Mouse (Mus musculus) lung, embryonic 14.5 days (tissue): ENCODE results near the gene Hspa12a. TPM values are rescaled to one million over a fixed set of nuclear protein-coding genes. Genes with fewer than 3 reads are reported as not detected.
A peak's percentile ranks its signal among the peaks of the same experiment; 100 is the strongest.

Experiments used
- ATAC-seq: fragments of 200-750 bp; cut with Nextera tagmentation; 2 replicates; pipeline ENCODE4 v1.8.0; 2017; ENCODE audit warnings: mild to moderate bottlenecking, moderate TSS enrichment, moderate library complexity; ENCODE audit not compliant: insufficient read depth
- DNase-seq: peaks from one replicate; pipeline ENCODE4 v3.0.0-alpha.2; 2015
- H3K27ac ChIP-seq: fragments of 300-500 bp; sonication (generic); 2 replicates; pipeline ENCODE4 v1.5.1; 2014; ENCODE audit warnings: low read depth, mild to moderate bottlenecking, moderate library complexity
- H3K27me3 ChIP-seq: fragments of 300-500 bp; sonication (generic); 2 replicates; pipeline ENCODE4 v1.6.1; 2014; ENCODE audit warnings: low read length, control low read depth; ENCODE audit not compliant: insufficient read depth
- H3K36me3 ChIP-seq: fragments of 300-500 bp; sonication (generic); 2 replicates; pipeline ENCODE4 v1.6.1; 2014; ENCODE audit warnings: control low read depth; ENCODE audit not compliant: insufficient read depth
- H3K4me1 ChIP-seq: fragments of 300-500 bp; sonication (generic); 2 replicates; pipeline ENCODE4 v1.6.1; 2014; ENCODE audit warnings: antibody characterized with exemption, control low read depth; ENCODE audit not compliant: insufficient read depth
- H3K4me2 ChIP-seq: fragments of 300-500 bp; sonication (generic); 2 replicates; pipeline ENCODE4 v1.6.1; 2014; ENCODE audit warnings: mild to moderate bottlenecking
- H3K4me3 ChIP-seq: fragments of 300-500 bp; sonication (generic); 2 replicates; pipeline ENCODE4 v1.5.1; 2014; ENCODE audit warnings: low read depth, low read length
- H3K9ac ChIP-seq: fragments of 300-500 bp; sonication (generic); 2 replicates; pipeline ENCODE4 v1.6.1; 2014
- H3K9me3 ChIP-seq: fragments of 300-500 bp; sonication (generic); 2 replicates; pipeline ENCODE4 v1.6.1; 2016; ENCODE audit warnings: low read depth, low read length, control low read depth
- CTCF ChIP-seq: IDR thresholded peaks from 2 replicates; pipeline ENCODE4 v1.5.1; 2016; ENCODE audit warnings: antibody characterized with exemption, low read depth
- WGBS: fragments of 180-500 bp; shearing (Covaris S2); extraction: QIAGEN DNeasy Blood & Tissue Kit; methylation state at CpG from one replicate; pipeline ENCODE4 v1.1.7; 2014; 5-methylcytosine and 5-hydroxymethylcytosine counted together
- polyA plus RNA-seq: library from polyadenylated mRNA; unstranded; fragments of >200 nt; fragmentation: Nextera tagmentation; extraction: Ambion mirVana; gene quantifications from 2 replicates; pipeline ENCODE4 v1.2.1, GENCODE M21; 2014

The Hspa12a gene
- polyA plus RNA-seq, 1 experiment from 2014 or later, result 3.9 TPM

DNA sequence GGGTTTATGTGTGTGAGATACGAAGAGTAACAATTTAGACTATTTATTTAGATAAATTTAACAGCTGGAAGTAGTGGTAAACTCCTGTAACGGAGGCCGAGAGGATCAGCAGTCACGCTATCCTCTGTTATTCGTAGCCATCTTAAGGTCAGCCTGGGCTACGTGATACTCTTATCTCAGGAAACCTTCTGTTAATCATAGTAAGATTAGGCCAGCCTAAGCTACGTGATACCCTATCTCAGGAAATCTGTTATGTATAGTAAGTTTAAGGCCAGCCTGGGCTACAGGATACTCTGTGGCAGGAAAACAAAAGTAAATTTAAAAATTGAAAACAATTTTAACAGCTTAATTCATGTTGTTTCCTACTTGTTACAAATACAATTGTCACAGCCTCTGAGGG, 2.5 kb upstream of the Hspa12a start:
- no peaks in the 10 kb centered on the region for H3K9me3 ChIP-seq
- WGBS, result 76% methylated on average over 7 of the region's 7 CpGs
- H3K27me3 ChIP-seq, result no peaks in the 10 kb centered on the region
- H3K4me1 ChIP-seq, result peaks cover 7% of the 10 kb centered on the region; the same call in 1 of the 2 replicates
- no peak overlapping the region for H3K4me2 ChIP-seq
- H3K9ac ChIP-seq, result no peak overlapping the region
- ATAC-seq, result no peak
- DNase-seq, result no peak
- no peak overlapping the region for H3K4me3 ChIP-seq
- no peak overlapping the region for H3K27ac ChIP-seq
- no peak for TF ChIP-seq CTCF
- H3K36me3 ChIP-seq, result no peaks in the 10 kb centered on the region

DNA sequence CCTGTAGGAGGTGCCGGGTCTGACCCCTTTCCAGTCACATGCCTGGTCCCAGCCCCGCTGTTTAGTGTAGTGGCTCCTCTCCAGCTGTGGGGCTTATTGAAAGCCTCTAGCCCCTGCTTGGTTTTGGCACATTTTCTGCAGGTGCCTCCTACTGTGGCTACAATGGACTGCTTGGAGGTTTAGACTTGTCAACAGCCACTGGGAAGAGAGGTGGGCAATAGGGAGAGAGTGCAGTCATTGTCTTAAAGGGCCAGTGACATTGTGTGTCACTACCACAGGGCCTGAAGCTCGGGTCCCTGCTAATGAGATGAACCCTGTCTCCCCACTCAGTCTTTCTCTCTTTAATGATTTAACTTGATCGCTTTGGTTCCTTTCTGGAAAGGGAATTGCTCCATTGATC, 10.4 kb downstream of the Hspa12a start:
- Histone ChIP-seq H3K27ac (no peak overlapping the region), H3K4me1 (no peaks in the 10 kb centered on the region), H3K9ac (no peak overlapping the region), H3K9me3 (no peaks in the 10 kb centered on the region), H3K4me3 (no peak overlapping the region), H3K36me3 (no peaks in the 10 kb centered on the region), H3K27me3 (peaks cover 23% of the 10 kb centered on the region), H3K4me2 (no peak overlapping the region)
- ATAC-seq, result no peak
- 21% methylated on average over 4 of the region's 4 CpGs for WGBS
- DNase-seq, result no peak
- TF ChIP-seq CTCF, result no peak

DNA sequence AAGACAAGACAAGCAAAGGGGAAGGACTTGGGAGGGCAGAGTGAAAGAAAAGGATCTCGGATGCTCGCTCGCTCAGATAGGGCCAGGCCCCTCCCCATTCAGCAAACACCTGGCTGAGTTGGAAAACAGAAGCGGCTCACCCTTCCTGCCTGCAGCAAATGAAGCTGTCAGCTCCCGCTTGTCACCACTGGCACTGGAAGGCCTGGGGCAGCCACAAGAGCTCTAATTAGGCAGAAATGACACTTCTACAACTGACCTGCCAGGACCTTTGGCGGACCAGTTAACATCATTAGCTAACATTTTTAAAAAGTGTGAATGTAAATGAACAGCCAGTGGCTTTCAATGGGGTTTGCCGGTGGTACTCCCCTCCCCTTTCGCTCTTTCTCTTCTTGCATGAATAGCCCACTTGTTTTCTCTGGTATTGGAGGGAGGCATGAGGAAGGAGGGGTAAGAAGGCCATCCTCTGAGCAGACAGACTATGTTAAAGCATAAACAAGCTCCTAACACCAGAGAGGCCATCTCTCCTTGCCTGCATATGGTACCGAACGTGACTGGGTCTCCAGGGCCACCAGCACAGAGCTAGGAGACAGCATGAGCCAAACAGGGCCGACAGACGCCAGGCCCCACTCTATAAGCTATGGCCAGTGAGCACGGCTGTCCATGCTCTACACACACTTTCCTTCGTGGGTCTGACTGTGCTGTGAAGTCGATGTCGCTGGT, 12.2 kb downstream of the Hspa12a start:
- Histone ChIP-seq H3K27me3 (peaks cover 23% of the 10 kb centered on the region), H3K27ac (no peak overlapping the region), H3K9me3 (no peaks in the 10 kb centered on the region), H3K4me2 (no peak overlapping the region), H3K9ac (no peak overlapping the region), H3K4me3 (no peak overlapping the region), H3K4me1 (no peaks in the 10 kb centered on the region), H3K36me3 (no peaks in the 10 kb centered on the region)
- TF ChIP-seq CTCF, result no peak
- 34% methylated on average over 16 of the region's 16 CpGs for WGBS
- no peak for ATAC-seq
- DNase-seq, result no peak

DNA sequence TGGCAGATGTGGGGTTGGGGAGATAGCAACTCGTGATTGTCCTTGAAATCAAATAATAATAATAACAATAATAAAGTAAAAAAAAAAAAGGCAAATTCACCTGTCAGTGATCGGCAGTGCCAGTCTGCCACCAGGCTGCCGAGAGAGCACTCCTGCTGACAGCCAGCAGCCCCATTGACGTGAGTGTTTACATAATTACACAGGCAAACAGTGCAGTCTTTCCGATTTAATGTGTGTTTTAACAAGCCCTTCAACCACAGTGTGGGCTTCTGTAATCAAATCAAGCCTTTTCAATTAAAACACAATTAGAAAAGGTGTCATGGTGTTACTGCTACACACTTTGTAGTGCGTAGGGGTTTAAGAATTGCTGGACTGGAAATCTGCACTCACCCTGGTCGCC, 24.3 kb downstream of the Hspa12a start:
- Histone ChIP-seq H3K27me3 (peaks cover 6% of the 10 kb centered on the region; the same call in 1 of the 2 replicates), H3K9ac (no peak overlapping the region), H3K9me3 (no peaks in the 10 kb centered on the region), H3K27ac (no peak overlapping the region), H3K4me2 (peak overlapping the region; percentile 53), H3K4me3 (peak overlapping the region; percentile 16; the same call in 1 of the 2 replicates), H3K36me3 (no peaks in the 10 kb centered on the region), H3K4me1 (no peaks in the 10 kb centered on the region)
- ATAC-seq, result no peak
- TF ChIP-seq CTCF, result no peak
- DNase-seq, result no peak
- 10% methylated on average over 7 of the region's 7 CpGs for WGBS

DNA sequence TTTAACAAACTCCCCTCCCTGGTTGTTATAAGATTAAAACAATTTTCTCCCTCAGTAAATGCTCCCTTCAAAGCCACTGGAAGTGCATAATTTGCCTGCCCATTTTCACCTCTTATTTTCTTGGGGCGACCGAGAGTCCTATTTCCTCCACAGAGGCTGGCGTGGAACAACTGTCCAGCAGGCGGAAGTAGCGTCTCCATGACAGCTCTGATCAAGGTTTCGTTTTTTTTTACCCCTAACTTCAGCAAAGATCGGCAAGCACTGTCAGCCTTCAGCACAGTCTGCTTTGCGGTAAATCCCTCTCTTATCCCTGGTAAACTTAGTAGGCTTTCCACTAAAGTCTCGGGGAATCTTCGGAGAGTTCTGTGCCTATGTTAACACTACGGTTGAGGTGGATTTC, 24.9 kb downstream of the Hspa12a start:
- Histone ChIP-seq H3K9me3 (no peaks in the 10 kb centered on the region), H3K36me3 (no peaks in the 10 kb centered on the region), H3K27ac (no peak overlapping the region), H3K4me2 (peak overlapping the region; percentile 53), H3K9ac (peak overlapping the region; percentile 29; the same call in 1 of the 2 replicates), H3K4me3 (peak overlapping the region; percentile 16; the same call in 1 of the 2 replicates), H3K27me3 (peaks cover 6% of the 10 kb centered on the region; the same call in 1 of the 2 replicates), H3K4me1 (no peaks in the 10 kb centered on the region)
- ATAC-seq, result no peak
- WGBS, result 3% methylated on average over 11 of the region's 11 CpGs
- DNase-seq, result peak; percentile 51
- peak; percentile 41; the same call in 1 of the 2 replicates for TF ChIP-seq CTCF

DNA sequence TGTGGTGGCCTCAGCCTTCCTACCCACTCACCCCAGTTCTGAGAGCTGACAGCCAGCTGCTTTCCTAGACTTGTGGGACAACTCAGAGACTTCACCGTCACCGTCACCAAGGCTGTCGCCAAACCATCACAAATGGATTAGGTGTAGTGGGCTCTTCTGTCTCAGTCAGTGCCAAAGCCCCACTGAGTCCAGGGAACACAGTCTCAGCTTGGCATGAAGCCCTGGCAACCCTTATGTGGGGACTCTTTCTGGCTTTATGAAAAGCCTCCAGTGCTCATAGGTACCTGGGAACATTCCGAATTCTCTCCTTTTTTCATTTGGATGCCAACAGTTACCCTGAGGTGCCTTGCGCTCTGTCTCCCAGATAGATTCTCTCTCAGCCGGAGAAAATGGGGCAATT, 30.2 kb downstream of the Hspa12a start:
- H3K4me3 ChIP-seq, result no peak overlapping the region
- H3K27me3 ChIP-seq, result no peaks in the 10 kb centered on the region; the same call in 1 of the 2 replicates
- DNase-seq (no peak), ATAC-seq (no peak)
- no peaks in the 10 kb centered on the region for H3K4me1 ChIP-seq
- H3K9ac ChIP-seq, result no peak overlapping the region
- H3K9me3 ChIP-seq, result no peaks in the 10 kb centered on the region
- no peak for TF ChIP-seq CTCF
- H3K36me3 ChIP-seq, result no peaks in the 10 kb centered on the region
- WGBS, result 82% methylated on average over 6 of the region's 6 CpGs
- H3K4me2 ChIP-seq, result no peak overlapping the region
- no peak overlapping the region for H3K27ac ChIP-seq

DNA sequence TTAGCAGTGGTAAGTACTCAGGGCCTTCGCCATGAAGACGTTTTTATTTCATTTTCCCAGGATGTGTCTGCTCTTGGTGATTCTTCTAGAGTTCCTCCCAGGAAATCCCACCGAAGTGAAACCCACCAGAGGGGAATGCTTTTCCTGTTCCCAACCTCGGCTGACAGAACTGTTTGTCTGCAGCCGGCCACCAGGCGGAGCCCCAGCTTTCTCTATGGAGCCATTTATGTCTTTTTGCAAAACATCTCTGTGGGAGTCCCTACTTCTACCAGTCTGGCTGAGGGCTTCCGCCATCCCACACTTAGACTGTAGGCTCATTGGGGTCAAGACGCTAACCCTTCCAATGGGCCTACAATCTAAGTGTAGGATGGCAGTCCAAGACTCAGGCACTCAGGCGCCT, 32.1 kb downstream of the Hspa12a start:
- TF ChIP-seq CTCF, result peak; percentile 85
- ATAC-seq (peak; percentile 76), DNase-seq (peak; percentile 93)
- Histone ChIP-seq H3K4me2 (peak overlapping the region; percentile 68), H3K4me3 (peak overlapping the region; percentile 39), H3K9ac (peak overlapping the region; percentile 49), H3K27me3 (no peaks in the 10 kb centered on the region; the same call in 1 of the 2 replicates), H3K4me1 (no peaks in the 10 kb centered on the region), H3K9me3 (no peaks in the 10 kb centered on the region), H3K36me3 (no peaks in the 10 kb centered on the region), H3K27ac (peak overlapping the region; percentile 42; the same call in 1 of the 2 replicates)
- WGBS, result 11% methylated on average over 9 of the region's 9 CpGs
